31 mouse cellular contexts compared by ENCODE assay signal in the genomic region with DNA sequence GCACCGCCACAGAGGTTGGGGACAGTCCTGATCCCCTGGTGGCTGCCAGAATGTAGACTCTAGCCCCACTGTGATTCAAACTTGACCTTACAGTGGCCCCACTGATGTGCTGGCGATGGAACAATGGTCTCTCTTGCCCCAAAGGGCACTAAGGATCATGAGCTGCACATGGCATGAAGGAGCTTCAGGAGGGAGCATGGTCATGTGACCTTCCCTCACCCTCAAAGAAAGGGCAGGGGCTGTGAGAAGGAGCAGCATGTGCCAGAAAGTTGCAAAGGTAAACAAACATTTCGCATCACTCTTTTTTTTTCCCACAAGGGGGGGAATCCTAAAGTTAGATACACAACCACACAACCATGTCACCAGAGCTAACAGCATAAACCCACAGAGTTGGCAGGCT. TPM values are rescaled to one million over a fixed set of nuclear protein-coding genes. Genes with fewer than 3 reads are reported as not detected.
A peak's percentile ranks its signal among the peaks of the same experiment; 100 is the strongest.
DNase-seq lines count a peak whose midpoint lies in the region; ATAC-seq and TF ChIP-seq lines count a peak whose summit lies in the region.
"Had no signal": no experiment of that assay in that cellular context is flagged by ENCODE, and none has a peak within 500 bp of the region (broad histone marks: within the 10 kb centered on the region; RNA-seq: fewer than 3 reads in every experiment).

No protein-coding gene starts in this region.

- no peak overlapping the region for H3K9ac ChIP-seq in heart, embryonic 15.5 days
- H3K9ac ChIP-seq in kidney, embryonic 15.5 days = no peak overlapping the region
- no peak overlapping the region for H3K9ac ChIP-seq in MEL (ENCODE audit: control insufficient read depth, low read depth, low read length, poor library complexity, severe bottlenecking)
- H3K9ac ChIP-seq: embryonic facial prominence, embryonic 15.5 days; forebrain, embryonic 12.5 days; forebrain, postnatal 0 days; hindbrain, embryonic 12.5 days; intestine, embryonic 15.5 days; liver, embryonic 14.5 days; midbrain, embryonic 13.5 days had no signal

- no peaks in the 10 kb centered on the region for H3K27me3 ChIP-seq in heart, embryonic 15.5 days
- H3K27me3 ChIP-seq in kidney, adult 2 months (replicated peaks; ENCODE audit: control insufficient read depth, insufficient read depth, low read length) = no peaks in the 10 kb centered on the region
- no peaks in the 10 kb centered on the region for H3K27me3 ChIP-seq in kidney, embryonic 15.5 days
- H3K27me3 ChIP-seq in MEL (ENCODE audit: control insufficient read depth in 1 of 2, insufficient read depth in 2 of 2, low read length in 2 of 2) = no peaks in the 10 kb centered on the region
- H3K27me3 ChIP-seq: embryonic facial prominence, embryonic 15.5 days; forebrain, embryonic 12.5 days; hindbrain, embryonic 12.5 days; intestine, embryonic 15.5 days; midbrain, embryonic 13.5 days had no signal

- intact Hi-C loops in heart, postnatal 14 days (cut with DNase I) = no loop called here

- no peak for ATAC-seq in heart, embryonic 15.5 days (replicated peaks; ENCODE audit: insufficient number of reproducible peaks, insufficient read depth, low FRiP score, low read depth)
- no peak for ATAC-seq in kidney, embryonic 15.5 days (replicated peaks; ENCODE audit: low FRiP score)
- ATAC-seq: forebrain, postnatal 0 days; hindbrain, postnatal 0 days; intestine, embryonic 15.5 days; midbrain, embryonic 13.5 days had no signal

- no peak overlapping the region for H3K4me2 ChIP-seq in heart, embryonic 15.5 days
- H3K4me2 ChIP-seq in kidney, embryonic 15.5 days = no peak overlapping the region
- H3K4me2 ChIP-seq: embryonic facial prominence, embryonic 15.5 days; forebrain, embryonic 12.5 days; hindbrain, embryonic 12.5 days; intestine, embryonic 15.5 days; midbrain, embryonic 13.5 days had no signal

- H3K9me3 ChIP-seq in heart, embryonic 15.5 days (replicated peaks) = no peaks in the 10 kb centered on the region
- no peaks in the 10 kb centered on the region for H3K9me3 ChIP-seq in kidney, embryonic 15.5 days (replicated peaks)
- no peaks in the 10 kb centered on the region for H3K9me3 ChIP-seq in MEL (replicated peaks; ENCODE audit: insufficient read depth, low read length)
- H3K9me3 ChIP-seq: embryonic facial prominence, embryonic 15.5 days; forebrain, embryonic 12.5 days; hindbrain, embryonic 12.5 days; intestine, embryonic 15.5 days; midbrain, embryonic 13.5 days had no signal

- 84% methylated on average over 3 of the region's 3 CpGs for WGBS in heart, embryonic 15.5 days
- WGBS in kidney, adult 2 months = 61% methylated on average over 3 of the region's 3 CpGs
- 68% methylated on average over 3 of the region's 3 CpGs for WGBS in kidney, embryonic 15.5 days

- H3K4me3 ChIP-seq in heart, embryonic 15.5 days = no peak overlapping the region
- H3K4me3 ChIP-seq in kidney, adult 2 months (ENCODE audit: insufficient read depth, low read depth, low read length) = no peak overlapping the region
- no peak overlapping the region for H3K4me3 ChIP-seq in kidney, embryonic 15.5 days (replicated peaks)
- H3K4me3 ChIP-seq in MEL (ENCODE audit: control insufficient read depth in 1 of 2, insufficient read depth in 1 of 2, low read depth in 2 of 2, low read length in 2 of 2) = no peak overlapping the region
- H3K4me3 ChIP-seq: embryonic facial prominence, embryonic 15.5 days; forebrain, embryonic 12.5 days; hindbrain, embryonic 12.5 days; intestine, embryonic 15.5 days; midbrain, embryonic 13.5 days had no signal

- TF ChIP-seq RAD21 in MEL (IDR thresholded peaks at IDR 0.05; ENCODE audit: low read depth, low read length) = no peak

- H3K27ac ChIP-seq in heart, embryonic 15.5 days = peak overlapping the region; percentile 46; the same call in 1 of the 2 replicates
- H3K27ac ChIP-seq in kidney, adult 2 months (ENCODE audit: insufficient read depth, low read depth, low read length) = no peak overlapping the region
- no peak overlapping the region for H3K27ac ChIP-seq in kidney, embryonic 15.5 days
- H3K27ac ChIP-seq in MEL (ENCODE audit: control insufficient read depth, low read depth, low read length) = no peak overlapping the region
- H3K27ac ChIP-seq: embryonic facial prominence, embryonic 15.5 days; forebrain, embryonic 12.5 days; hindbrain, embryonic 12.5 days; hindbrain, postnatal 0 days; intestine, embryonic 15.5 days; liver, embryonic 14.5 days; macrophage; midbrain, embryonic 13.5 days had no signal

- no peak for TF ChIP-seq EP300 in MEL (IDR thresholded peaks at IDR 0.05; ENCODE audit: low read depth in 1 of 2, low read length in 2 of 2)

- peaks cover 71% of the 10 kb centered on the region for H3K4me1 ChIP-seq in heart, embryonic 15.5 days (replicated peaks)
- H3K4me1 ChIP-seq in kidney, adult 2 months (ENCODE audit: control insufficient read depth, insufficient read depth, low read length) = peaks cover 16% of the 10 kb centered on the region
- peaks cover 17% of the 10 kb centered on the region for H3K4me1 ChIP-seq in kidney, embryonic 15.5 days
- peaks cover 4 to 7% of the 10 kb centered on the region in 2 experiments for H3K4me1 ChIP-seq in MEL (ENCODE audit: control insufficient read depth in 1 of 2, insufficient read depth in 2 of 2, low read length in 2 of 2)
- H3K4me1 ChIP-seq: embryonic facial prominence, embryonic 15.5 days; forebrain, embryonic 12.5 days; hindbrain, embryonic 12.5 days; intestine, embryonic 15.5 days; midbrain, embryonic 13.5 days had no signal

- no peak for TF ChIP-seq CTCF in kidney, adult 2 months (conservative IDR thresholded peaks at IDR 0.05; ENCODE audit: insufficient read depth, insufficient read length, low read depth, low read length)
- TF ChIP-seq CTCF in MEL (IDR thresholded peaks at IDR 0.05 in 2 of 3, conservative IDR thresholded peaks at IDR 0.05 in 1 of 3; ENCODE audit: control insufficient read depth in 1 of 3, insufficient read depth in 1 of 3, low read depth in 2 of 3, low read length in 3 of 3, poor library complexity in 1 of 3, severe bottlenecking in 1 of 3) = no peak

- no peaks in the 10 kb centered on the region for H3K79me2 ChIP-seq in MEL (ENCODE audit: control insufficient read depth, insufficient read depth, low read length, poor library complexity)

- no peak for TF ChIP-seq POLR2A in kidney, adult 2 months (IDR thresholded peaks at IDR 0.05; ENCODE audit: low read depth, low read length)
- no peak for TF ChIP-seq POLR2A in MEL (IDR thresholded peaks at IDR 0.05; ENCODE audit: control insufficient read depth in 1 of 2, insufficient read depth in 1 of 2, low read depth in 1 of 2, low read length in 2 of 2, poor library complexity in 1 of 2)

- no peak for DNase-seq in heart, postnatal 14 days
- peak; percentile 50 for DNase-seq in kidney, adult 2 months
- DNase-seq in MEL (ENCODE audit: low read depth, low spot score) (no peak), NIH3T3 (ENCODE audit: low read depth) (peak; percentile 30)
- DNase-seq: adrenal gland, adult 8-10 months; B cell, adult 2 months; cerebellum, adult 2 months; cerebellum, postnatal 14 days; forebrain, postnatal 0 days; gastrocnemius, postnatal 10 days; heart, postnatal 10 days; liver; lung, adult 2 months; lung, postnatal 10 days had no signal

- H3K36me3 ChIP-seq in heart, embryonic 15.5 days = peaks cover 27% of the 10 kb centered on the region; the same call in 1 of the 2 replicates
- no peaks in the 10 kb centered on the region for H3K36me3 ChIP-seq in kidney, adult 2 months (ENCODE audit: control insufficient read depth, insufficient read depth, low read length)
- peaks cover 59% of the 10 kb centered on the region for H3K36me3 ChIP-seq in kidney, embryonic 15.5 days
- H3K36me3 ChIP-seq in MEL (ENCODE audit: control insufficient read depth in 1 of 2, insufficient read depth in 2 of 2, low read length in 2 of 2) = peaks cover 3 to 7% of the 10 kb centered on the region in 2 experiments

RNA-seq across cellular contexts. Expression of gene Gm10570, which starts 9.6 kb away (rescaled TPM):
- 0.98 and 1.0 TPM in 2 replicates for polyA plus RNA-seq in heart, embryonic 15.5 days (2015; fragmentation: Nextera tagmentation; extraction: Ambion mirVana)
- total RNA-seq in heart, postnatal 14 days (2021) = 1 to 10 TPM in 1 of 2 experiments, not detected in 1; 1.0 TPM
- 0.25 and 0.62 TPM in 2 replicates for polyA plus RNA-seq in kidney, adult 2 months (2012; rRNA removed)
- 0.36 and 0.57 TPM in 2 replicates for polyA plus RNA-seq in kidney, embryonic 15.5 days (2015; fragmentation: Nextera tagmentation; extraction: Ambion mirVana)
- not detected in 2 replicates for total RNA-seq in MEL (2012; rRNA removed)
- not detected for polyA plus RNA-seq in MEL (2012; ENCODE audit: insufficient read depth in 1 of 2, insufficient read length in 2 of 2, low read depth in 1 of 2, low replicate concordance in 2 of 2, missing spikeins in 1 of 2)
- total RNA-seq: adrenal gland, postnatal 4 days; gastrocnemius, postnatal 10 days; granulocyte monocyte progenitor cell, adult 5-6 weeks; layer of hippocampus, postnatal 10 days; left cerebral cortex, postnatal 14 days; megakaryocyte-erythroid progenitor cell, adult 5-6 weeks; monocyte, adult 5-6 weeks had no signal
- polyA plus RNA-seq: forebrain, embryonic 12.5 days; intestine, embryonic 15.5 days; limb, embryonic 11.5 days; lung, adult 2 months; macrophage had no signal

RNA-seq across cellular contexts. Expression of gene Fabp3, which starts 9.7 kb away (rescaled TPM):
- 1,204 and 1,729 TPM in 2 replicates for polyA plus RNA-seq in heart, embryonic 15.5 days (2015; fragmentation: Nextera tagmentation; extraction: Ambion mirVana)
- 1,000 to 10,000 TPM; 5,520 to 6,453 TPM for total RNA-seq in heart, postnatal 14 days (2021)
- polyA plus RNA-seq in kidney, adult 2 months (2012; rRNA removed) = 235 and 321 TPM in 2 replicates
- 70.7 and 81.3 TPM in 2 replicates for polyA plus RNA-seq in kidney, embryonic 15.5 days (2015; fragmentation: Nextera tagmentation; extraction: Ambion mirVana)
- total RNA-seq in MEL (2012; rRNA removed) = not detected in 2 replicates
- polyA plus RNA-seq in MEL (2012; ENCODE audit: insufficient read depth in 1 of 2, insufficient read length in 2 of 2, low read depth in 1 of 2, low replicate concordance in 2 of 2, missing spikeins in 1 of 2) = under 1 TPM in 1 of 2 experiments, not detected in 1; 0.60 TPM
- total RNA-seq: granulocyte monocyte progenitor cell, adult 5-6 weeks; megakaryocyte-erythroid progenitor cell, adult 5-6 weeks had no signal

RNA-seq across cellular contexts. Expression of gene Serinc2, which starts 39.1 kb away (rescaled TPM):
- polyA plus RNA-seq in heart, embryonic 15.5 days (2015; fragmentation: Nextera tagmentation; extraction: Ambion mirVana) = 6.3 and 11.3 TPM in 2 replicates
- total RNA-seq in heart, postnatal 14 days (2021) = 1 to 10 TPM; 3.1 to 3.3 TPM
- polyA plus RNA-seq in kidney, adult 2 months (2012; rRNA removed) = 54.8 and 77.5 TPM in 2 replicates
- 43.8 and 48.8 TPM in 2 replicates for polyA plus RNA-seq in kidney, embryonic 15.5 days (2015; fragmentation: Nextera tagmentation; extraction: Ambion mirVana)
- not detected in 2 replicates for total RNA-seq in MEL (2012; rRNA removed)
- polyA plus RNA-seq in MEL (2012; ENCODE audit: insufficient read depth in 1 of 2, insufficient read length in 2 of 2, low read depth in 1 of 2, low replicate concordance in 2 of 2, missing spikeins in 1 of 2) = under 1 TPM in 1 of 2 experiments, not detected in 1; 0.21 TPM
- total RNA-seq: granulocyte monocyte progenitor cell, adult 5-6 weeks; megakaryocyte-erythroid progenitor cell, adult 5-6 weeks; monocyte, adult 5-6 weeks had no signal
- polyA plus RNA-seq: macrophage had no signal

RNA-seq across cellular contexts. Expression of gene Zcchc17, which starts 41.6 kb away (rescaled TPM):
- 43.2 and 48.7 TPM in 2 replicates for polyA plus RNA-seq in heart, embryonic 15.5 days (2015; fragmentation: Nextera tagmentation; extraction: Ambion mirVana)
- 10 to 100 TPM; 21.4 to 24.9 TPM for total RNA-seq in heart, postnatal 14 days (2021)
- 21.1 and 22.7 TPM in 2 replicates for polyA plus RNA-seq in kidney, adult 2 months (2012; rRNA removed)
- polyA plus RNA-seq in kidney, embryonic 15.5 days (2015; fragmentation: Nextera tagmentation; extraction: Ambion mirVana) = 65.6 and 75.1 TPM in 2 replicates
- 35.8 and 43.7 TPM in 2 replicates for total RNA-seq in MEL (2012; rRNA removed)
- 10 to 100 TPM in 1 of 2 experiments, not detected in 1; 62.5 TPM for polyA plus RNA-seq in MEL (2012; ENCODE audit: insufficient read depth in 1 of 2, insufficient read length in 2 of 2, low read depth in 1 of 2, low replicate concordance in 2 of 2, missing spikeins in 1 of 2)

RNA-seq across cellular contexts. Expression of gene Snrnp40, which starts 41.8 kb away (rescaled TPM):
- polyA plus RNA-seq in heart, embryonic 15.5 days (2015; fragmentation: Nextera tagmentation; extraction: Ambion mirVana) = 62.7 and 81.1 TPM in 2 replicates
- 10 to 100 TPM; 18.5 to 19.6 TPM for total RNA-seq in heart, postnatal 14 days (2021)
- 22.1 and 23.2 TPM in 2 replicates for polyA plus RNA-seq in kidney, adult 2 months (2012; rRNA removed)
- 165 and 173 TPM in 2 replicates for polyA plus RNA-seq in kidney, embryonic 15.5 days (2015; fragmentation: Nextera tagmentation; extraction: Ambion mirVana)
- 127 and 133 TPM in 2 replicates for total RNA-seq in MEL (2012; rRNA removed)
- 100 to 1,000 TPM; 151 to 371 TPM for polyA plus RNA-seq in MEL (2012; ENCODE audit: insufficient read depth in 1 of 2, insufficient read length in 2 of 2, low read depth in 1 of 2, low replicate concordance in 2 of 2, missing spikeins in 1 of 2)

Comparison
In these comparisons a context has a peak if more than half of its experiments do, and no peak if none do; other contexts are left out.
1. DNase-seq: peak in kidney, adult 2 months (single experiment) and NIH3T3 (single experiment); none in heart, postnatal 14 days (0 of 2) and MEL (single experiment).
2. RNA of gene Fabp3, which starts 9.7 kb away (polyA plus RNA-seq): 1,204 to 1,729 TPM in heart, embryonic 15.5 days, 235 to 321 TPM in kidney, adult 2 months and 70.7 to 81.3 TPM in kidney, embryonic 15.5 days; 0.60 TPM in MEL; every median in the first group is over 10 times any median in the second.